Mouse (Mus musculus) layer of hippocampus, adult 11-12 months (tissue): ENCODE measurements at regions not wholly inside any gene's neighbourhood (a gene's known extent, or its start where the extent isn't known, plus 50 kb on each side); places are given as distances from the start of the nearest gene placed in this dataset.

Experiments
- DNase-seq: peaks from one replicate; pipeline ENCODE4 v3.0.0; 2022; ENCODE audit warnings: low spot score

GRCm38 (mm10) chr8:30494851-30495355, 2933.6 kb upstream of the 5930422O12Rik start:
- no peak for DNase-seq

DNA sequence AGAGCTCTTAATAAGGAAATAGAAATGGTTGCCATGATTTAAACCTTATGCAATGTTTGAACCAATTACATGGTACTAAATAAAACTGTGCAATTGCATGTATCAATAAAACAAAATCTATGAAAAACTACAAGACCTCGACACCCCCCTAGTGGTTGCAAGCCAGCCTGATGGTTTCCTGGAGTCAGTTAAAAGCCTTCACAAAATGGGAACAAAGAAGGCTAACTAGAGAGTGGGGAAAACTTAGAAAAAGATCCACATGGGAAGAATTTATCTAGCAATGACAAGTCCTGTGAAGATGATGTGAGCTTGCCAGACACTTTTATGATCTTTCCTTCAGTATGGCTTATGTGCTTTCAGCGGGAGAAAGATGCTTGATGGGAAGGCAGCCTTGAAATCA, 2926.3 kb upstream of the 5930422O12Rik start:
- no peak for DNase-seq

DNA sequence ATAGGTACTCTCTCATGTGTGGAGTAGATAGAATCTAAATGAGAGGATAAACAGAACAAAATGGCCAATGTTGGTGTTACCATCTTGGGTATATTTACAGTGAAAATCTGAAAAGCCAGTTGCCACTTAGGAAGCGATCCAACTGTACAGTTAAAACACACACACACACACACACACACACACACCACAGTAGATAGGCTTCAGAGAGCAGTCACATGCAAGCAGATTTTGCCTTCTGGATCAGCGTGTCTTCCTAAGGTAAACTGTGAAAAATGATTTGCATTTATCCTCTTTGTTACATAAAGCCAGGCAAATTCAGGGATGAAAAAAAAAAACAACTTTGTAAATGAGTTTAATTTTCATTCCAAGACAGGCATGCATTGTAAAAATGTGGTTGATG, 2917.2 kb upstream of the 5930422O12Rik start:
- DNase-seq: no peak

DNA sequence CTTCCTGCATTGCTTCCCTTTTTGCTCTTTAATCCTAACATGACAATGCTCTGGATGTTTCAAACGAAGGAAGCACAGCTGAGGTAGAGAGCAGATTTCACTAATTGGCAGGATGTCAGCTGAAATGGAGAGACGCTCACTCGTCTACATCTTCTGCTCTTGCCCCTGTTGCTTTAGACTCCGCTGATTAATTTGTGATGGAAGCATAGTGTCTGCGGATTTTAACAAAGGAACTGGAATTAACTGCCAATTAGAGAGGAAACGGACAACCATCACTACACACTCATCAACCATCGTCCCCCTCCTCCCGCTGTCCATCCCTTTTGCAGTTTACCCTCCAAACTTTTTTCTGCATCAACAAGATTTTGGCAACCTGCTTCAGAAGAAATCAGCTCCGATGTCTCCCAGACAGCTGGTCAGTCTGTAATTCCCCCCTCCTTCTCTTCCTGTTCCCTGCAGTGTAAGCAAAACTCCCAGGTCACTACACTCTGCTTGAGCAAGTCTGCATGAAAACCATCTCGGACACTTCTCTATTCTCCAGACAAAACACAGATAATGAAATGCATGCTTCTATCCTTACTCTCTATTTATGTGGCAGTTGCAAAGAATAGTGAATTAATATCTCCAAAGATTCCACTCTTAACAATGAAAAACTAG, 2905.6 kb upstream of the 5930422O12Rik start:
- no peak for DNase-seq

GRCm38 (mm10) chr8:30532862-30533500, 2895.5 kb upstream of the 5930422O12Rik start:
- no peak for DNase-seq

GRCm38 (mm10) chr8:30533501-30533870, 2895.0 kb upstream of the 5930422O12Rik start:
- no peak for DNase-seq

DNA sequence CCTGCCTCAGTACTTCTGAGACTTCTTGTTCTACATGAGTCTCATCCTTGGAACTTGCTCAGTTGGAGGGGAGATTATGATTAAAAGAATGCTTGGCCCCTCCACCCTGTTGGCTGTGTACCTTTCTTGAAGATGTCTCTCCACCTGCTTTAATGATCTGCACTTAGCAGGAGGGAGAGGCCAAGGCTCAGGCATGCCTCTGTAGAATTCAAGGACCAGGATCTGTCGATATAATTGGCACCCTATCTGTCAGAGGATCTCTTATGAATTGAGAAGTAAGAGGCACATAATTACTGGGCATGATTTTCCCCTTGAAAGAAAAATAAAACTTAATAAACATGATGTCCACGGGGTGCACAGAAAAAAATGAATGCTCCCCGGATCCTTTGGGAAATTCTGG, 2893.1 kb upstream of the 5930422O12Rik start:
- no peak for DNase-seq

- no peak for DNase-seq
Measured at GRCm38 (mm10) chr8:30542196-30542595, 2886.3 kb upstream of the 5930422O12Rik start.

DNA sequence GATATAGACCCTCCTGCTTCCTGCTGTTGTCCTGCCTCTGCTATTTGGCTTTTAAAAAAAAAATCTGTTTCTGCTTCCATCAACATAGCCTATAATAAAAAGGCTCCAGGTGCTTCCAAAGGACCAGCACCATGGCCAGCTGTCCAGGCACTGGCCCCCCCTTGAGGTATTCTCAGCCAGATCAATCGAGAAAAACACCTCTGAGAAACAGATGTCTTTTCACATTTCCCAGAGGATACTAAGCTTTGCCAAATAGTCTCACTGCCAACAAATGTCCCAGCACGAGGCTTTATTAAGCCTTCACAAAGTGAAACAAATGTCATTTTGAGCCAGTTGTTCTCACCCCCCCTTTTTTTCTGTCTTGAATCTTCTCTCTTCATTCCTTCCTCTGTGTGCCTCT, 2880.7 kb upstream of the 5930422O12Rik start:
- DNase-seq: no peak

DNA sequence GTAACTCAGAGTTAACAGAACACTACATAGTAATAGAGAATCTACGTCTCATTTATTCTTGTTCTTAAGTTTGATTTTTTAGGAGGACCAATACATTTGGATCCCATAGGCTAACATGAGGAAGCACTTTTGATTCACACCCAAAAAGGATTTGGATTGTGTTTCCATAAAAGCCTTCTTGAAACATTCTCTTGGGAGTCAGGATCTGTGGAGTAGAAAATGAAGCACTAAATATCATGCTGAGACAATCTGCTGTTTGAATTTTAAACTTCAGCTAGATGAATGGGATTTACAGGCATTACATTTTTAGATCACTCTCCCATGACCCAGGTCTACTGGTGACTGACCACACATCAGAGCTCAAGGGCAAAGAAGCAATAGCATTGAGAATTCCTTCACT, 2877.5 kb upstream of the 5930422O12Rik start:
- DNase-seq: no peak

DNA sequence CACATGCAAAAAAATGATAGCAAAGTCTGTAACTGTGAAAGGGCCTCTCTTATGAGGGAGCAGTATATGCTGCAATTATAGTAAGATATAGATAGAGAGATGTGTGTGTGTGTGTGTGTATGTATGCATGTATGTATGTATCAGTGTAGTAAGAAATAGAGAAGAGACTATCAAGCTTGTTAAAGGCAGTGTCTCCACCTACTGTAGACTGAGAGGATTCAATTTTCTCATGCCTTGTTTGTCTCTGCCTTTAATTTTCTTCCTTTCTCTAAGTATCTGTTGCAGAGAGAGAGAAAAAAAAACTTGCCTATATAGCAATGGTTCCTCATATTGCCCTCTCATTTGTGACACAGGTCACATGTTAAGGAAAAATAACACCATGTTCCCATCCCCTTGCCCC, 2871.1 kb upstream of the 5930422O12Rik start:
- no peak for DNase-seq

DNA sequence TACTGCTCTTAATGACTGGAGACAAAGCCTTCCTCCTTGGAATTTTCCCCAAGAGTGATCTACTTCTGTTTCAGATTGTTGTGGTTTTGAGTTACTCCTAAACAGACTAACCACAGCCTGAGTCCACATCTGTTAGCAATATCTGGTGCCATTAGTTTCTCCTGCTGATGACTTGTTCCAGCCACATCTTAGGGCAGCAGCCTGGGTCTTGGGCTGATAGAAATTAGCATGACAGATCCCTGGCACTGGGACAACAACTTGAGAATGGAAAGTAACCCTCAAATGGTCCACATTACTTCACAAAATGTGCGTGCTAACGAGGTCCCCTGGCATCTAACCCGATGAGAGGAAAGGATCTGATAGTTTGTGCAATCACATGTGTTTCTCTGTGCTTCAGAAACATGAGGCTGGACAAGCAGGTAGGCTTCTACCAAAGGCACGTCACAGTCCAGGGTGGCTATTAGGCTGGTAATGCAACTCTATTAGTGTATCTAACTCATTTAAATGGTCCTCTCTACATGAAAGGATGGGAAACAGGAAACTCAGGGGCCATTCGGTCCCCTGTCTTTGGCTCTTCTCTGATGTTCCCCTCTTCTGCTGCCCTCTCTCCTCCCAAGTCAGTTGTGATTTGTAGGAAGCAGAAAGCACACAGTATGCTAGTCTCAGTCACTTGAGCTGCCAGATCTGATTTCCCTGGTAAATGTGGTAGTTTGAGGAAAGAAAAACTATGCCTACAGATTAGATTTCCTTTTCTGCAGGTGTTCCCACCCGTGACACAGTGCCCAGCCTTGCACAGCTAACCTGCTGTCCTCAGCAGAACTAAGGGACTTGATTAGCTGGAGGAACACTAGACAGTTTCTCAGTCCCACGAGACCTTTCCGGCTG, 2866.9 kb upstream of the 5930422O12Rik start:
- DNase-seq: no peak

GRCm38 (mm10) chr8:30569799-30570198, 2858.7 kb upstream of the 5930422O12Rik start:
- no peak for DNase-seq

DNA sequence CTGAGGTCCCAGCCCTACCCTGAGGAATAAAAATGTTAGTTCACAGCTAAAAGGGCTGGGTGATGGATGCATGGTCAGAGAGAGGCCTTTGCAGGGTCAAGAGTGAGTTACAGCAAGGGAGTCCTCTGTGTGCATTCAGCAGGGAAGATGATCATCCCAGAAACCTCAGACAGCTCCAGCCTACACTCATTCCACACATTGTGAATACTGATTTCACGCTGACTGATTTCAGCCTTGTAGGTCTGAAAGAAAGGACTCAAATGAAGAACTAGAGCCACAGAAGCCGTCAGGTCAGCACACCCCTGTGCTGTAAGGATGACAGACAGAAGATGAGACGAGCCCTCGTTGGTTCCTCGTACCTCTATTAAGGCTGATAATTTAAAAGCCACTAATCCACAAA, 2858.0 kb upstream of the 5930422O12Rik start:
- DNase-seq: no peak

- DNase-seq: no peak
Measured at GRCm38 (mm10) chr8:30587508-30587907, 2841.0 kb upstream of the 5930422O12Rik start.

DNA sequence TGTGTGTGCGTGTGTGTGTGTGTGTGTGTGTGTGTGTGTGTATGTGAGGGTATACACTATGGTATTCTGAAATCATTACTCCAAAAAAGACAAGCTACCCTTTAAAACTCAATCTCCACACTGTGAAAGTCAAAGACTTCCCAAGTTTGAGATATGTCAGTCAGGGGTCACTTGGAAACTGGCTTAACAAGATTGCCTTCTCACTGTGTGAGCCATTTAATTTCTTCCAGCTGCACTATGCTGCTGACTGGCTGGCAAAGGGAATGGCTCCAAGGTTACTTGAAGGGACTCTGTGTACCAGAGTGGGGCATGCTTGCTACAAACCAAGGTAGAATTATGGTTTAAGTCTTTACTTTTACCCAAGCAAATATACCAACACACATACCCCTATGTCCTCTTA, 2826.1 kb upstream of the 5930422O12Rik start:
- DNase-seq: no peak

DNA sequence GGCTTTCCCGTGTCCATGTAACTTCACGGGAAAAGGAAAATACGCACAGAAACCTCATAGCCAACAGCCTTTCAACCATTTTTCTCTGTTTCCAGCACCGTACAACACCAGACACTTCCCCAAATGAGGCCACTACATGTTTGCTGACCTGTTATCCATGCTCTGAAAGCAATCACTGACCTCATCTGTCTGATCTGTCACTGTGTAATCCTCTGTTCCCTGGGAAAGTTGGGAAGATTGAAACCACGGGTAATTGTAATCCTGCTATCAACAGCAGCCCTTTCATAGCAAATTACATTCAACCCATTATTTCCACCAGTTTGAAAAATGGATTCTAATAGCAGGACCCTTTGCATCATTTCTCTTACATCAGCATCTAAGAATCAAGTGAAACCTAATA, 2798.2 kb upstream of the 5930422O12Rik start:
- no peak for DNase-seq

GRCm38 (mm10) chr8:30636791-30637190, 2791.7 kb upstream of the 5930422O12Rik start:
- no peak for DNase-seq

GRCm38 (mm10) chr8:30642866-30643690, 2785.4 kb upstream of the 5930422O12Rik start:
- no peak for DNase-seq

DNA sequence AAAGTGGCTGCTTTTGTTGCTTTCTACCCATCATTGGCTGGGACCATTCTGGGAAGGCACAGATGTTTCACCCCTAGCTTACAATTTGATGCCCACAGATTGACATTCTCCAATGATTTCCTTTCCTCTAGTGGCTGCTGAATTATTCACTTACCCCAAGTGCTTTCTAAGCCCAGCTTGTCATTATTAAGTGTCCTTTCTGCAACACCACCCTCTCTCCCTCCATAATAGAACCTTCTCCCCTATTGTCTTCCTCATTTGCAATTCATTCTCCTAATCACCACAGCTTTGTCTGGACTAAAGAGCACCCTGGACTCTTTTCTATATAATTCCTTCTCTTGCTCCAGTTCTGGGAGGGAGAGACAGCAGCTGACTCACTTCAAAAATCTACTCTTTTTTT, 2780.0 kb upstream of the 5930422O12Rik start:
- DNase-seq: no peak

GRCm38 (mm10) chr8:30655749-30656241, 2772.7 kb upstream of the 5930422O12Rik start:
- DNase-seq: no peak

DNA sequence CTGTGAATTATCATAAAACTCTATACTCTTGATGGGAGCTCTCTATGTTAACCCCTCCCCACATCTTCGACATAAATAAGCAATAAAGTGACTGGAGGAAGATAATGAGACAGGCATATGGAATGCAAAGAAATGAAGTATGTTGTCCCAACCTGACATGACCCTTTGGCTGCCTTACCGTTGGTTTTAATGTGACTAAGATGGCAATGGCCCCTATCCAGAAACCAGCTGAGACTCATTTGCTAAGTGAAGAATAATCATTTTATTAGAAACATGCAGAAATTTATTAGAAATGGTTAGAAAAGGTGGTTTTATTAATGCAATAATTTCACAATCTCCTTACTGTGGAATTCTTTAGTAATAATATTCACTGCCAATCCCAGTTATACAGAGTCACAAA, 2767.2 kb upstream of the 5930422O12Rik start:
- DNase-seq: no peak
